Mouse (Mus musculus) hindbrain, embryonic 13.5 days (tissue): ENCODE measurements around the gene Irf3. TPM values are rescaled to one million over a fixed set of nuclear protein-coding genes. Genes with fewer than 3 reads are reported as not detected.

Experiments
- ATAC-seq: fragments of 200-750 bp; cut with Nextera tagmentation; 2 replicates; pipeline ENCODE4 v1.8.0; 2017; ENCODE audit warnings: moderate TSS enrichment; ENCODE audit not compliant: low FRiP score
- H3K27ac ChIP-seq: fragments of 300-500 bp; sonication (generic); 2 replicates; pipeline ENCODE4 v1.5.1; 2015; ENCODE audit warnings: inconsistent platforms, mild to moderate bottlenecking, moderate library complexity
- H3K27me3 ChIP-seq: fragments of 300-500 bp; sonication (generic); 2 replicates; pipeline ENCODE4 v1.6.1; 2015; ENCODE audit warnings: mild to moderate bottlenecking, inconsistent platforms
- H3K36me3 ChIP-seq: fragments of 300-500 bp; sonication (generic); 2 replicates; pipeline ENCODE4 v1.6.1; 2015; ENCODE audit warnings: mild to moderate bottlenecking, inconsistent platforms
- H3K4me1 ChIP-seq: fragments of 300-500 bp; sonication (generic); replicated peaks from 2 replicates; pipeline ENCODE4 v1.6.1; 2015; ENCODE audit warnings: inconsistent platforms
- H3K4me2 ChIP-seq: fragments of 300-500 bp; sonication (generic); 2 replicates; pipeline ENCODE4 v1.6.1; 2015; ENCODE audit warnings: inconsistent platforms, mild to moderate bottlenecking, moderate library complexity
- H3K4me3 ChIP-seq: fragments of 300-500 bp; sonication (generic); 2 replicates; pipeline ENCODE4 v1.5.1; 2015; ENCODE audit warnings: mild to moderate bottlenecking, inconsistent platforms
- H3K9ac ChIP-seq: fragments of 300-500 bp; sonication (generic); 2 replicates; pipeline ENCODE4 v1.6.1; 2015; ENCODE audit warnings: mild to moderate bottlenecking, inconsistent platforms
- H3K9me3 ChIP-seq: fragments of 300-500 bp; sonication (generic); 2 replicates; pipeline ENCODE4 v1.6.1; 2016; ENCODE audit warnings: inconsistent platforms
- WGBS: fragments of 180-500 bp; shearing (Covaris S2); methylation state at CpG from one replicate; pipeline ENCODE4 v1.1.7; 2015; 5-methylcytosine and 5-hydroxymethylcytosine counted together
- polyA plus RNA-seq: library from polyadenylated mRNA; unstranded; fragments of >200 nt; fragmentation: Nextera tagmentation; extraction: Ambion mirVana; gene quantifications from 2 replicates; pipeline ENCODE4 v1.2.1, GENCODE M21; 2015

The Irf3 gene
- polyA plus RNA-seq, 1 experiment from 2014 or later: 66.7 TPM

DNA sequence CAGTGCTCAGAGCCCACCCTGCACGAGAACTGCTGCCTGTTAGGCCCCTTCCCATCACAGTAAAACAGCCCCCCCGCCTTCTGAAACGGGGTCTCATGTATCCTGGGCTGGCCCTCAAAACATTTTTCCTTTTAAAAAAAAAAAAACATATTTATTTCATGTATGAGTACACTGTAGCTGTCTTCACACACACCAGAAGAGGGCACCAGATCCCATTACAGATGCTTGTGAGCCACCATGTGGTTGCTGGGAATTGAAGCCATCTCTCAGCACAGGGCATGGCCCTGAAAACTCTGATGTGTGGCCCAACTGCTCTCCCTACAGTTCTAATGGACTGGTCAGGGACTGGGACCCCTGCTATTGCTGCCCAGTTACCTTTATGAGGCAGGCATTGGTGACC is 19.1 kb upstream of the Irf3 start:
- Histone ChIP-seq H3K27me3 (no peaks in the 10 kb centered on the region), H3K27ac (no peak overlapping the region), H3K9ac (no peak overlapping the region), H3K4me1 (peaks cover 18% of the 10 kb centered on the region), H3K4me2 (no peak overlapping the region), H3K4me3 (no peak overlapping the region), H3K36me3 (peaks cover 75% of the 10 kb centered on the region), H3K9me3 (no peaks in the 10 kb centered on the region)
- ATAC-seq: no peak
- 91% methylated on average over 3 of the region's 3 CpGs for WGBS

DNA sequence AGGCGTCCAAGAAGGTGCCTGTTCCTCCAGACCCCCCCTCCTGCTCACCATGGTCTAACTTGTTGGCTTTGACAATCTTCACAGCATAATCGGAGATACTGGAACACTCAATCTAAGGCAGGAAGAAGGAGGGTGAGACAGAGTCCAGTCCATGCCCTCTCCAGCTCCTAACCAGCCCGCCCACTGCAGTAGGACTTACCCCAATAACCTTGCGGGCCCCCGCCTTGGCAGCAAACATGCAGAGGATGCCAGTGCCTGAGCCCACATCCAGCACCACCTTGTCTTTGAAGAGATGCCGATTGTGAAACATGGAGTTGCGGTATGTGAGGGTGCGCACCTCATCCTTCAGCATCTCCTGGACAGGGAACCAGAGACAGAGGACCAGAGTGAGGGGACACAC is 15.9 kb upstream of the Irf3 start:
- H3K36me3 ChIP-seq: peaks cover 66% of the 10 kb centered on the region
- H3K27me3 ChIP-seq: no peaks in the 10 kb centered on the region
- 96% methylated on average over 8 of the region's 8 CpGs for WGBS
- ATAC-seq: no peak
- no peak overlapping the region for H3K4me3 ChIP-seq
- no peak overlapping the region for H3K27ac ChIP-seq
- H3K4me1 ChIP-seq: peaks cover 25% of the 10 kb centered on the region
- no peaks in the 10 kb centered on the region for H3K9me3 ChIP-seq
- H3K9ac ChIP-seq: no peak overlapping the region
- no peak overlapping the region for H3K4me2 ChIP-seq

DNA sequence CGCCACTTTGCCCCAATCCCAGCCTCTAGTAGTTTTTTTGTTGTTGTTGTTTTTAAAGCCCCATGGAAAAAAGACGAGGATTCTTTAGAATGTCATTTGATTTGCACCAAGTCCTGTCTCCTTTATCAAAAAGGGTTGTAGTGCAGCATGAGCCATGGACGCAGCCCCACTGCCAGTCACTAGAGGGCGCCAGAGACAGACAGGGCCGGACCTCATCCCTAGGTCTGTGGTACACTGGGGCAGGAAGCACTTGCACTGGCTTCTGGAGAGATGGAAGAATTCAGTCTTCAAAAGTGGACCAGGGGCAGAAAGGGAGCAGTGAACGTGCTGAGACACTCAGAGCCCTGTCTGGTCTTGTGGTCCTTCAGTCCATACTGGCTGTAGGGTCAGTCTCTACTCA is 14.4 kb upstream of the Irf3 start:
- ATAC-seq: no peak
- Histone ChIP-seq H3K4me1 (peaks cover 33% of the 10 kb centered on the region), H3K36me3 (peaks cover 51% of the 10 kb centered on the region), H3K27me3 (no peaks in the 10 kb centered on the region), H3K4me3 (no peak overlapping the region), H3K4me2 (no peak overlapping the region), H3K9me3 (no peaks in the 10 kb centered on the region), H3K9ac (no peak overlapping the region), H3K27ac (peak overlapping the region; percentile 58; the same call in 1 of the 2 replicates)
- 36% methylated on average over 6 of the region's 6 CpGs for WGBS

DNA sequence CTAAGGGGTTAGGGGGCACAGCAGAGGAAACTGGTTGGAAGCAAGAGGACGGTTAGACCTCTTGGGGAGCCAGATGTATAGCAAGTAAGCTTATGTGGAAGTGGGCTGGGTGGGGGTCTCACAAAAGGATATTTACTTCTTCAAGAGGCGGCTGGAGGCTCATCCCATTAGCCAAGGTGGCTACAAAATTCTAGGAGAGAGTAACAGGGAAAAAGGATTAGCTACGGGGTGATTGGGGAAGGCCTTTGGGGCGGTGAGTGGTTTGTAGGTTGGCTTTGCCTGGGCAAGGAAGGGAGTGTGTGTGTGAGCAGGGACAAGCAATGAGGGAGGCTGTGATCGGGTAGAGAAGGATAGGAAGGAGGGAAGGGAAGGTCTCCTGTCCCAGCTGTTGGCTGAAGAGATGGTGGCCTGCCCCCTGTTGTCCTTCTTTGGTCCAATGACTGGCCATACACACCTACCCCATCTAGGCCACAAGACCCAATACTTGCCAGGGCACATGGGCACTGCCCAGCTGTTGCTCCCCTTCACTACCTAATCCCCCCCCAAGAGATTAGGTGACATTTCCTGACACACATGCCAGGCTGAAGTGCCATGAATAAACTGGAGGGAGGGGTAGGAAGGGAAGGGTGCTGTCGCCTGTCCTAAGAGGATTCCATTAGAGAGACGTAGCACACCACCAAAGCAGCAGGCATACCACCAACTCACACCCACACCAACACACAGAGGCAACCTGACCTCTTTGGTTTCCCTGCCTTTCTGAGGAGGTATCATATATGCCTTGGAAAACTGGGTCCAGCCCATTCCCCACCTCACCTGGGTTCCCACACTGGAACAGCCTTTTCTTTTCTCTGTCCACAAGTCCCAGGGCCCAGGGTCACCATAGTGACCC is 13.3 kb upstream of the Irf3 start:
- peaks cover 40% of the 10 kb centered on the region for H3K36me3 ChIP-seq
- peak overlapping the region; percentile 73 for H3K4me2 ChIP-seq
- H3K9ac ChIP-seq: peak overlapping the region; percentile 98
- ATAC-seq: no peak
- peak overlapping the region; percentile 94 for H3K4me3 ChIP-seq
- WGBS: 75% methylated on average over 7 of the region's 7 CpGs
- peak overlapping the region; percentile 58 for H3K27ac ChIP-seq
- H3K4me1 ChIP-seq: peaks cover 42% of the 10 kb centered on the region
- H3K9me3 ChIP-seq: no peaks in the 10 kb centered on the region
- H3K27me3 ChIP-seq: no peaks in the 10 kb centered on the region

DNA sequence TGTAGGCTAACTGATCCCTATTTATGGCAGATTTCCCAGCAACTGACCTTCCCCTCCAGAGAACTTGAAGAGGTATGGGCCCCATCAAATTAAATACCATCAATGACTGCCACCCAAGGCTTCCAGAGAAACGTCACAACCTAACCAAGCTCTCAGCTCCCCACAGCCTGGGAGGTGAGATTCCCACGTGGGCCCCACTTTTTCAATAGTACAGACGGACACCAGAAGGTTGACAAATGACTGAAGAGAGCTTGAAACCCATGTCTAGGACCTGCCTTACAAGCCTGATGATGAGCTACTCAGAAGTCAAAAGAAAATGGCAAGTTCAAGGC is 12.6 kb upstream of the Irf3 start:
- no peak for ATAC-seq
- peak overlapping the region; percentile 97; the same call in 1 of the 2 replicates for H3K27ac ChIP-seq
- WGBS: 37% methylated on average over 3 of the region's 3 CpGs

DNA sequence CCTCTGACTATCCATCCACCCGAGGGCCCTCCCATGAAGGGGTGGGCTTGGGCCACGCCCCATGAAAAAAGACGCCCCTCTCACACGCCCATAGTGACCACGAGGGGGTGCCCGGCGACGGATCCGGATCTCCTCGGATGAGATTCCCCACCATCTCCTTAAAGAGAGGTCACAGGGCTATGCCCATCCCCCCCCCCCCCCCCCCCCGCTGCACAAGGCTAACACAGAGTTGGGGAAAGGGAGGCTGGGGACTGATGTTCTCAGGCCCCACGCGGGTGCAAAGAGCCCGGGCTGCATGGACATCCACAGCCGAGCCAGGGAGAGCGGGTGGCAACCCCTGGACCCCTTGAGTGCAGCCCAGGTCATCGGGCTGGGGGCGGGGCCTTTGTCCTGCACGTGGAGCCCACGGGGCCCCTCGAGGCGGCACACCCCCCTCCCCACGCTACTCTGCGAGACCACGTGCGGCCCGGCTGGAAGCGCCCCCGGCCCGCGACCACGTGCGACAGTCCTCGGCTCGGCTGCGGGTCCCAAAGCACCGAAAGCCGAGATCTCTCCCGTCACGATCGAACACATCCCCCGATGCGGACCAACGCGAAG is 11.8 kb upstream of the Irf3 start:
- Histone ChIP-seq H3K27ac (peak overlapping the region; percentile 97), H3K9me3 (no peaks in the 10 kb centered on the region), H3K4me2 (peak overlapping the region; percentile 73), H3K9ac (peak overlapping the region; percentile 98), H3K27me3 (no peaks in the 10 kb centered on the region), H3K36me3 (peaks cover 24% of the 10 kb centered on the region), H3K4me1 (peaks cover 48% of the 10 kb centered on the region), H3K4me3 (peak overlapping the region; percentile 94)
- WGBS: under 1% methylated on average over 44 of the region's 45 CpGs
- no peak; the same call in 1 of the 2 replicates for ATAC-seq

More for the DNA sequence above, 12.6 kb upstream of the Irf3 start:
- peak overlapping the region; percentile 98 for H3K9ac ChIP-seq
- H3K36me3 ChIP-seq: peaks cover 33% of the 10 kb centered on the region
- peaks cover 45% of the 10 kb centered on the region for H3K4me1 ChIP-seq
- H3K4me2 ChIP-seq: peak overlapping the region; percentile 73
- peak overlapping the region; percentile 94 for H3K4me3 ChIP-seq
- no peaks in the 10 kb centered on the region for H3K9me3 ChIP-seq
- H3K27me3 ChIP-seq: no peaks in the 10 kb centered on the region

DNA sequence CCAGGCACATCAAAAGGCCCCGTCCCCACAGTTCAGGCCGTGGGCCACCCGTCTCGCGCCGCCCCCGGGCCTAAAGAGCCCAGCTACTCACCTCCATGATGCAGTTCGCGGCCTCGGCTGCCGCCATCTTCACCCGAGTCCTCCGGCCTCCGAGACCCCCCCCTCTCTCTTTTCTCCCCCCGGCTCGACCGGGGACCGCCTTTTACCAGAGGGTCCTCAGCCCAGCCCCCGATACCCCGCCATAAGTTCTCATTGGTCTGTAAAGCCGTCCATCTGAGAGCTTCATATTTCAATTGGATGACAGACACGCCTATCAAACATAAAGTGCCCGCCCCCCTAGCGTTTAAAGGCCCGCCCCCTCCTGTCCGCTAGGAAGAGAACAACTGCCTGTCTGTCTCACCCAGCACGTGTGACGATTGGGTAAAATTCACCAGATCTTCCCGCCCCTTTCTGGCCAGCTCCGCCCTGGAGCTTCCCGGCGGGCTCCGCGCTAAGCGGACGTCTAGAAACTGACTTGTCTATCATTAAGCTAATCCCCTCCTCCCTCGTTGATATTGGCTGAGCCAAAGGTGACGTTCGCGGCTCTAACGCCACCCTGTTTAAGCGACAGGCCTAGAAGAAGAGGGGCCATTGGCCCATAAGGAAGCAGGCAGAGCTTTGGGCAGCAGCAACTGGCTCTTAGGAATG is 11.1 kb upstream of the Irf3 start, which contains the start of gene Prmt1:
Gene Prmt1, minus strand, starts transcription at position 377 of the 687 bp plus-strand sequence.
- H3K4me1 ChIP-seq: peaks cover 48% of the 10 kb centered on the region
- peak within 1 kb of the TSS; percentile 97 for H3K27ac ChIP-seq
- peak within 1 kb of the TSS; percentile 73 for H3K4me2 ChIP-seq
- peaks cover 20% of the 10 kb centered on the region for H3K36me3 ChIP-seq
- H3K27me3 ChIP-seq: no peaks in the 10 kb centered on the region
- H3K9me3 ChIP-seq: no peaks in the 10 kb centered on the region
- peak within 1 kb of the TSS; percentile 94 for H3K4me3 ChIP-seq
- peak within 1 kb of the TSS; percentile 98 for H3K9ac ChIP-seq
- ATAC-seq: peak; percentile 97
- under 1% methylated on average over 42 of the region's 42 CpGs for WGBS

DNA sequence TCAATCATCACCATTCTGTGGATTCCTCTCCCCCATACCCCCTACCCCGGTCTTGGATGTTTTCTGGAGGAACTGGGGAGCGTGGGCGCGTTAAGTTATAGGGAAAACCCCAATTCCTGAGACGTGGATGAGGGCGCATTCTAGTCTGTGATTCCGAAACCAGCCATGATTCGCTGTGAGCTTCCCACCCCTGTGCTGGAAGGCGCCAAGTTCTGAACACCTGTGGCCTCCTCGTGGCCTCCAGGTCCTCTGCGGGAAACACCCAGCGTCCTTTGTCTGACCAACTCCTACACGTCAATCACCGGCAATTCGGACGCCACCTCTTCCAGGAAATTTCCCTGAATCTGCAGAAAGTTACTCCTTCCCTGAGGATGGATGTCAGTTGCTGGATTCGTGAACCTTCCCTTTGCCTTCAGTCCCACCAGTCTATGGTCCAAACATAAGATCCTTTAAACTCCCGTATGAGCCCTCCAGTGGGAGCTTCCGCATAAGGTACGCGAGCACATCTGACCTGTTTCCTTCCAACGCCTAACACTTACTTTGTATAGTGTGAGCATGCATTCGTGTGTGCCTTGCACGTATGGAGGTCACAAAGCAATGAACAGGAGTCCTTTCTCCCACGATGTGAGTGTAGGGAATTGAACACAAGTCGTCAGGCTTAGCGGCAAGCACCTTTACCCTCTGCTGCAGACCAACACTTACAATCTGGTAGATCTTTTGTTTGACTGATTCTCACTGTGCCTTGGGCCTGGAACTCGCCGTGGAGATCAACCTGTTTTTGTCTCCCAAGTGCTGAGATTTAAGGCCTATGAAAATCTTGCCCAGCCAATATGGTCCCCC is 10.3 kb upstream of the Irf3 start:
- peaks cover 48% of the 10 kb centered on the region for H3K4me1 ChIP-seq
- no peaks in the 10 kb centered on the region for H3K9me3 ChIP-seq
- peaks cover 18% of the 10 kb centered on the region for H3K36me3 ChIP-seq
- peak overlapping the region; percentile 93 for H3K27ac ChIP-seq
- peak overlapping the region; percentile 73 for H3K4me2 ChIP-seq
- ATAC-seq: no peak; the same call in 1 of the 2 replicates
- H3K27me3 ChIP-seq: no peaks in the 10 kb centered on the region
- WGBS: under 1% methylated on average over 29 of the region's 29 CpGs
- peak overlapping the region; percentile 94 for H3K4me3 ChIP-seq
- peak overlapping the region; percentile 80 for H3K9ac ChIP-seq

DNA sequence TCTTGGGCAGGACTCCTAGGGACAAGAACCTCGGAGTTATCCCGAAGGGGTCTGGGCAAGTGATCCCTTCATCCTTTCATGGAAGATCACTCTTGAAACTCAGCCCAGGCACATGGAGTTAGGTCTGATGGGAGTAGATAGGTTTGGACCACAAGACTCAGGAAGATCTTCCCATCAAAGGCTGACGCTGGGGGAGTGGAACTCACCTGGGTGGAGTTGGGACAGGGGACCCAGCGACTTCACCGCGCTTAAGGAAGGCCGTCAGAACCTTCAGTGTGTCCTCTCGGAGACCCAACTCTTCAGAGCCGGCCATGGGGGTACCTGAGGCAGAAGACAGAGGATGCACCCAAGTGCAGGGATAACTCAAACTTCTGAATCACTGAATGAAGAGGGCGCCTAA is 776 bp upstream of the Irf3 start:
- Histone ChIP-seq H3K9me3 (no peaks in the 10 kb centered on the region), H3K4me2 (peak overlapping the region; percentile 90), H3K27ac (no peak overlapping the region), H3K36me3 (peaks cover 36% of the 10 kb centered on the region), H3K27me3 (no peaks in the 10 kb centered on the region), H3K9ac (peak overlapping the region; percentile 65), H3K4me1 (peaks cover 35% of the 10 kb centered on the region), H3K4me3 (peak overlapping the region; percentile 63)
- WGBS: 16% methylated on average over 10 of the region's 10 CpGs
- no peak for ATAC-seq

DNA sequence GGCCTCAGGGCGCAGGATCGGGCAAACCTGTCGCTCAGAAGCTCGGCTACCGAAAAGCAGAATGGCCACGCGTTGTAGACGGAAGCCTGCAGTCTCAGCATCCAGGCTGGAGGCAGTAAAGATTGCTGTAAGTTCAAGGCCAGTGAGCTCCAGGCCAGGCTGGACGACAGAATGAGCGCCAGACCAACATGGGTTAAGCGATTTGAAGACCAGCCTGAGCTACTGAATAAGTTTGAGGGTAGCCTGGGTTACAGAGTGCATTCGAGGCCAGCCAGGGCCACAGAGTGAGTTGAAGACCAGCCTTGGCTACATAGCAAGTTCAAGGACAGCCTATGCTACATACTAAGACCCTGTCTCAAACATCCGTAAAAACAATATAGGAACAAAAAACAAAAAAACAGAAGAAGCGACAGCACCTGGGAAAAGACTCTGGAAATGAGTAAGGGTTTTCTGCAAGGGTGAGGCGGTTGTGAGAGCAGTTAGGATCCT is 536 bp downstream of the Irf3 start:
- peak overlapping the region; percentile 87 for H3K27ac ChIP-seq
- peak overlapping the region; percentile 63 for H3K4me3 ChIP-seq
- H3K4me2 ChIP-seq: peak overlapping the region; percentile 90
- no peaks in the 10 kb centered on the region for H3K27me3 ChIP-seq
- H3K36me3 ChIP-seq: peaks cover 41% of the 10 kb centered on the region
- 3% methylated on average over 15 of the region's 15 CpGs for WGBS
- peaks cover 35% of the 10 kb centered on the region for H3K4me1 ChIP-seq
- peak overlapping the region; percentile 87 for H3K9ac ChIP-seq
- no peaks in the 10 kb centered on the region for H3K9me3 ChIP-seq
- ATAC-seq: no peak; the same call in 1 of the 2 replicates

DNA sequence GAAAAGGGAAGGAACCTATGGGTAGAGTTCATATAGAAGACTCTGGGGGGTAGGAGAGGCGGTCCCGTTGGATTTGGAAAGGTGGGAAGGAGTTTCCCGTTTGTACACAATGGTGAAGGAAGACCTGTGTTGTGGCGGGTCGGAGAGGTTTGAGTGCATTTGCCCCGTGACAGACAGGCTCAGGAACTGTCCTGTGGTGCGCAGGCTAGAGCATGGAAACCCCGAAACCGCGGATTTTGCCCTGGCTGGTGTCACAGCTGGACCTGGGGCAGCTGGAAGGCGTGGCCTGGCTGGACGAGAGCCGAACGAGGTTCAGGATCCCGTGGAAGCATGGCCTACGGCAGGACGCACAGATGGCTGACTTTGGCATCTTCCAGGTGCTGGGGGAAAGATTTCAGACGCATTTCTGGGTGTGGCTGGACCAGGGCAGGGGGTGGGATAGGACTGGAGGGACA is 1.1 kb downstream of the Irf3 start, which contains the start of gene Bcl2l12:
Gene Bcl2l12, minus strand, starts transcription at position 212 of the 455 bp plus-strand sequence.
- ATAC-seq: no peak
- Histone ChIP-seq H3K4me2 (peak within 1 kb of the TSS; percentile 90), H3K36me3 (peaks cover 43% of the 10 kb centered on the region), H3K4me1 (peaks cover 35% of the 10 kb centered on the region), H3K4me3 (peak within 1 kb of the TSS; percentile 63), H3K9me3 (no peaks in the 10 kb centered on the region), H3K27ac (peak within 1 kb of the TSS; percentile 87), H3K9ac (peak within 1 kb of the TSS; percentile 87), H3K27me3 (no peaks in the 10 kb centered on the region)
- 3% methylated on average over 18 of the region's 18 CpGs for WGBS
